Mouse (Mus musculus) skeletal muscle tissue, adult 2 months (tissue): ENCODE data around the gene Ncoa3.
A peak's percentile ranks its signal among the peaks of the same experiment; 100 is the strongest.

ENCODE experiments used
- DNase-seq: peaks from one replicate; pipeline ENCODE4 v3.0.0-alpha.2; 2012; ENCODE audit warnings: low read depth, low spot score

The Ncoa3 gene

GRCm38 (mm10) chr2:166034967-166035490 lies 42.6 kb downstream of the Ncoa3 start:
- no peak for DNase-seq

- peak; percentile 32 for DNase-seq
These were observed 43.3 kb downstream of the Ncoa3 start for GRCm38 (mm10) chr2:166035725-166036124.

- no peak for DNase-seq
These were observed 47.2 kb downstream of the Ncoa3 start for GRCm38 (mm10) chr2:166039681-166040080.

GRCm38 (mm10) chr2:166042542-166042941 lies 50.1 kb downstream of the Ncoa3 start:
- no peak for DNase-seq

GRCm38 (mm10) chr2:166045006-166045405 lies 52.6 kb downstream of the Ncoa3 start:
- DNase-seq = no peak

GRCm38 (mm10) chr2:166045549-166046501 lies 53.4 kb downstream of the Ncoa3 start:
- no peak for DNase-seq

GRCm38 (mm10) chr2:166047931-166048330 lies 55.5 kb downstream of the Ncoa3 start:
- no peak for DNase-seq

- no peak for DNase-seq
These were observed 56.4 kb downstream of the Ncoa3 start for GRCm38 (mm10) chr2:166048852-166049251.

- DNase-seq = peak; percentile 45
These were observed 59.0 kb downstream of the Ncoa3 start for GRCm38 (mm10) chr2:166051421-166051820.

- DNase-seq = no peak
These were observed 59.5 kb downstream of the Ncoa3 start for GRCm38 (mm10) chr2:166051966-166052365.

- DNase-seq = no peak
These were observed 61.6 kb downstream of the Ncoa3 start for GRCm38 (mm10) chr2:166054002-166054539.

GRCm38 (mm10) chr2:166059684-166060423 lies 67.4 kb downstream of the Ncoa3 start:
- no peak for DNase-seq

- no peak for DNase-seq
These were observed 69.6 kb downstream of the Ncoa3 start for GRCm38 (mm10) chr2:166062008-166062407.

- DNase-seq = no peak
These were observed 70.0 kb downstream of the Ncoa3 start for GRCm38 (mm10) chr2:166062431-166062830.

- DNase-seq = no peak
These were observed 74.0 kb downstream of the Ncoa3 start for GRCm38 (mm10) chr2:166066434-166066833.

GRCm38 (mm10) chr2:166068261-166068660 lies 75.8 kb downstream of the Ncoa3 start:
- no peak for DNase-seq

- DNase-seq = no peak
These were observed 76.7 kb downstream of the Ncoa3 start for GRCm38 (mm10) chr2:166069164-166069563.

- no peak for DNase-seq
These were observed 77.3 kb downstream of the Ncoa3 start for GRCm38 (mm10) chr2:166069738-166070137.

GRCm38 (mm10) chr2:166071481-166071880 lies 79.0 kb downstream of the Ncoa3 start:
- no peak for DNase-seq

- no peak for DNase-seq
These were observed 79.5 kb downstream of the Ncoa3 start for GRCm38 (mm10) chr2:166071889-166072288.

- DNase-seq = peak; percentile 49
These were observed 80.6 kb downstream of the Ncoa3 start for GRCm38 (mm10) chr2:166073082-166073481.

- no peak for DNase-seq
These were observed 81.9 kb downstream of the Ncoa3 start for GRCm38 (mm10) chr2:166074322-166074721.
